Mouse (Mus musculus) embryo, embryonic 11.5 days (tissue): ENCODE results near the gene Cadm1.

Experiments used
- DNase-seq: peaks from one replicate; pipeline ENCODE4 v3.0.0-alpha.2; 2012; ENCODE audit warnings: low read depth, low spot score

The Cadm1 gene

GRCm38 (mm10) chr9:47608441-47608840, 78.5 kb downstream of the Cadm1 start:
- no peak for DNase-seq

GRCm38 (mm10) chr9:47608921-47609320, 78.9 kb downstream of the Cadm1 start:
- no peak for DNase-seq

- DNase-seq: no peak
Observed at GRCm38 (mm10) chr9:47609443-47609842, 79.5 kb downstream of the Cadm1 start.

GRCm38 (mm10) chr9:47610316-47610715, 80.3 kb downstream of the Cadm1 start:
- no peak for DNase-seq

- no peak for DNase-seq
Observed at GRCm38 (mm10) chr9:47612894-47613412, 83.0 kb downstream of the Cadm1 start.

- no peak for DNase-seq
Observed at GRCm38 (mm10) chr9:47615049-47615448, 85.1 kb downstream of the Cadm1 start.

- no peak for DNase-seq
Observed at GRCm38 (mm10) chr9:47616391-47616790, 86.4 kb downstream of the Cadm1 start.

- no peak for DNase-seq
Observed at GRCm38 (mm10) chr9:47619501-47620029, 89.6 kb downstream of the Cadm1 start.

- DNase-seq: no peak
Observed at GRCm38 (mm10) chr9:47623447-47624445, 93.8 kb downstream of the Cadm1 start.

GRCm38 (mm10) chr9:47624565-47625520, 94.9 kb downstream of the Cadm1 start:
- DNase-seq: no peak

- no peak for DNase-seq
Observed at GRCm38 (mm10) chr9:47625621-47626210, 95.7 kb downstream of the Cadm1 start.

- DNase-seq: no peak
Observed at GRCm38 (mm10) chr9:47627966-47628365, 98.0 kb downstream of the Cadm1 start.

- DNase-seq: no peak
Observed at GRCm38 (mm10) chr9:47628550-47628949, 98.6 kb downstream of the Cadm1 start.

GRCm38 (mm10) chr9:47634695-47635094, 104.7 kb downstream of the Cadm1 start:
- DNase-seq: no peak

- DNase-seq: no peak
Observed at GRCm38 (mm10) chr9:47642663-47643062, 112.7 kb downstream of the Cadm1 start.

GRCm38 (mm10) chr9:47645056-47645455, 115.1 kb downstream of the Cadm1 start:
- DNase-seq: no peak

GRCm38 (mm10) chr9:47651431-47651830, 121.5 kb downstream of the Cadm1 start:
- DNase-seq: no peak

GRCm38 (mm10) chr9:47652203-47652602, 122.2 kb downstream of the Cadm1 start:
- DNase-seq: no peak

- DNase-seq: no peak
Observed at GRCm38 (mm10) chr9:47652936-47653335, 123.0 kb downstream of the Cadm1 start.

GRCm38 (mm10) chr9:47659366-47660090, 129.6 kb downstream of the Cadm1 start:
- DNase-seq: no peak
